Mouse (Mus musculus) 416B (cell line): Measurements from ENCODE around the gene Shh.

Experiments
- DNase-seq: peaks from one replicate; pipeline ENCODE4 v3.0.0; 2011; ENCODE audit warnings: low read depth

Shh gene

GRCm38 (mm10) chr5:28459456-28460225 lies 7.4 kb downstream of the Shh start:
- DNase-seq, result no peak

- DNase-seq, result no peak
Observed at GRCm38 (mm10) chr5:28458821-28459240, 8.2 kb downstream of the Shh start.

- DNase-seq, result no peak
Observed at GRCm38 (mm10) chr5:28457921-28458641, 9.0 kb downstream of the Shh start.

- DNase-seq, result no peak
Observed at GRCm38 (mm10) chr5:28456366-28456765, 10.7 kb downstream of the Shh start.

- DNase-seq, result no peak
Observed at GRCm38 (mm10) chr5:28455721-28456120, 11.3 kb downstream of the Shh start.

- no peak for DNase-seq
Observed at GRCm38 (mm10) chr5:28454546-28454945, 12.5 kb downstream of the Shh start.

GRCm38 (mm10) chr5:28453523-28453922 lies 13.5 kb downstream of the Shh start:
- DNase-seq, result no peak

GRCm38 (mm10) chr5:28453086-28453485 lies 14.0 kb downstream of the Shh start:
- no peak for DNase-seq

- DNase-seq, result peak; percentile 65
Observed at GRCm38 (mm10) chr5:28451053-28451638, 15.9 kb downstream of the Shh start.

- DNase-seq, result no peak
Observed at GRCm38 (mm10) chr5:28450126-28450890, 16.7 kb downstream of the Shh start.

- DNase-seq, result peak; percentile 20
Observed at GRCm38 (mm10) chr5:28425926-28426325, 41.1 kb downstream of the Shh start.

GRCm38 (mm10) chr5:28423781-28424180 lies 43.3 kb downstream of the Shh start:
- no peak for DNase-seq

GRCm38 (mm10) chr5:28419640-28420265 lies 47.3 kb downstream of the Shh start:
- DNase-seq, result no peak

GRCm38 (mm10) chr5:28418734-28419133 lies 48.3 kb downstream of the Shh start:
- DNase-seq, result peak; percentile 25

GRCm38 (mm10) chr5:28416029-28416428 lies 51.0 kb downstream of the Shh start:
- DNase-seq, result no peak

GRCm38 (mm10) chr5:28414076-28414475 lies 53.0 kb downstream of the Shh start:
- DNase-seq, result no peak

- no peak for DNase-seq
Observed at GRCm38 (mm10) chr5:28413533-28413932, 53.5 kb downstream of the Shh start.

- DNase-seq, result no peak
Observed at GRCm38 (mm10) chr5:28412006-28412685, 54.9 kb downstream of the Shh start.
